Comparison of ENCODE assay signal across 22 mouse cellular contexts in the genomic region with DNA sequence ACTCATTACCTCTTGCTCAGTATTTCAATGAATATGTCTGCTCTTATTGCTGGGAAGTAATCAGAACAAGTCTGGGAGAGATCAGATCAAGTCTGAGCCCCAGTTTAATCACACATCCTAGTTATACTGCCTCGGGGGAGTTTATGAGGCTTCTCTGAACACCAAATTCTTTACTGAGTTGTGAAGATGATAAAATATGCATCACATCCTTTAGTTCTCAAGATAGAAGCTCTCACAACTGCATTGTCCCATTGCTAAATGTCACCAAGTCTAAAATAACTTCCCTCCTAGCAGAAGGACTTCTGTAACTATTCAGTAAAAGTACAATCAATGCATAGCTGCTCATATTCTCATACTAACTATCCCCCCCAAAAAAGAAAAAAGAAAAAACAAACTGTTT.
DNase-seq lines count a peak whose midpoint lies in the region; TF ChIP-seq lines count a peak whose summit lies in the region.
"Had no signal": no experiment of that assay in that cellular context is flagged by ENCODE, and none has a peak within 500 bp of the region (broad histone marks: within the 10 kb centered on the region; RNA-seq: fewer than 3 reads in every experiment).

No protein-coding gene starts in this region.

- H3K4me3 ChIP-seq in left cerebral cortex, adult 2 months: no peak overlapping the region
- H3K4me3 ChIP-seq: embryonic facial prominence, embryonic 13.5 days; embryonic facial prominence, embryonic 15.5 days; erythroblast, embryonic 14.5 days; forebrain, embryonic 10.5 days; forebrain, embryonic 12.5 days had no signal

- intact Hi-C loops in left cerebral cortex, adult 2 months (cut with DNase I): loop anchor here (5.0 kb wide), 2 partner anchors 54 to 69 kb away; no protein-coding TSS in a partner anchor
- intact Hi-C loops in heart, postnatal 14 days (cut with DNase I): no loop called here

- peak; percentile 15 to 41 for DNase-seq in frontal cortex, adult 2 months (ENCODE audit: extremely low spot score in 1 of 2, low spot score in 1 of 2)
- no peak for DNase-seq in frontal cortex, postnatal 25 days (ENCODE audit: low spot score in 2 of 2)
- no peak for DNase-seq in left cerebral cortex, adult 2 months (ENCODE audit: extremely low spot score in 1 of 2, low spot score in 2 of 2)
- DNase-seq in left cerebral cortex, adult 8-10 months (ENCODE audit: low spot score in 2 of 2): no peak
- DNase-seq in right cerebral cortex, adult 18-20 months: peak; percentile 39
- DNase-seq in right cerebral cortex, postnatal 4 days: no peak
- DNase-seq in telencephalon, adult 2 months (ENCODE audit: low read depth, low spot score): peak; percentile 62
- DNase-seq in heart, postnatal 14 days: no peak
- DNase-seq: adrenal gland, adult 2 months; adrenal gland, postnatal 10 days; adrenal gland, postnatal 25 days; cerebellum, adult 11-12 months; cerebellum, adult 2 months; cerebellum, adult 9-11 months; cerebellum, postnatal 14 days; cerebellum, postnatal 36 days; embryo, embryonic 11 days had no signal

- no peak for TF ChIP-seq CTCF in left cerebral cortex, adult 2 months (IDR thresholded peaks at IDR 0.05)

- peak overlapping the region; percentile 38; the same call in 1 of the 2 replicates for H3K27ac ChIP-seq in left cerebral cortex, adult 2 months
- H3K27ac ChIP-seq: embryonic facial prominence, embryonic 13.5 days; embryonic facial prominence, embryonic 15.5 days; forebrain, embryonic 10.5 days; forebrain, embryonic 12.5 days had no signal

Comparison
In these comparisons a context has a peak if more than half of its experiments do, and no peak if none do; other contexts are left out.
1. DNase-seq: peak in frontal cortex, adult 2 months (2 of 2), right cerebral cortex, adult 18-20 months (single experiment) and telencephalon, adult 2 months (single experiment); none in frontal cortex, postnatal 25 days (0 of 2), left cerebral cortex, adult 2 months (0 of 2), left cerebral cortex, adult 8-10 months (0 of 2), right cerebral cortex, postnatal 4 days (single experiment) and heart, postnatal 14 days (0 of 2).